Mouse (Mus musculus) G1E (cell line): ENCODE measurements around the gene Vax2.

ENCODE experiments used
- CTCF ChIP-seq: IDR thresholded peaks from 2 replicates; pipeline ENCODE4 v1.5.1; 2012; ENCODE audit warnings: low read depth, low read length, inconsistent platforms, mixed read lengths
- GATA1 ChIP-seq: IDR thresholded peaks from 2 replicates; pipeline ENCODE4 v1.6.1; 2012; ENCODE audit warnings: borderline replicate concordance, low read length, inconsistent platforms, mixed read lengths
- GATA2 ChIP-seq: IDR thresholded peaks from 2 replicates; pipeline ENCODE4 v1.6.1; 2012; ENCODE audit warnings: low read depth, low read length, inconsistent platforms, borderline replicate concordance
- POLR2AphosphoS5 ChIP-seq: IDR thresholded peaks from 2 replicates; pipeline ENCODE4 v1.6.1; 2012; ENCODE audit warnings: low read depth, low read length, inconsistent platforms; ENCODE audit not compliant: insufficient replicate concordance
- TAL1 ChIP-seq: conservative IDR thresholded peaks from 2 replicates; pipeline ENCODE4 v1.6.1; 2012; ENCODE audit warnings: low read depth, low read length, inconsistent platforms, mixed read lengths

DNA sequence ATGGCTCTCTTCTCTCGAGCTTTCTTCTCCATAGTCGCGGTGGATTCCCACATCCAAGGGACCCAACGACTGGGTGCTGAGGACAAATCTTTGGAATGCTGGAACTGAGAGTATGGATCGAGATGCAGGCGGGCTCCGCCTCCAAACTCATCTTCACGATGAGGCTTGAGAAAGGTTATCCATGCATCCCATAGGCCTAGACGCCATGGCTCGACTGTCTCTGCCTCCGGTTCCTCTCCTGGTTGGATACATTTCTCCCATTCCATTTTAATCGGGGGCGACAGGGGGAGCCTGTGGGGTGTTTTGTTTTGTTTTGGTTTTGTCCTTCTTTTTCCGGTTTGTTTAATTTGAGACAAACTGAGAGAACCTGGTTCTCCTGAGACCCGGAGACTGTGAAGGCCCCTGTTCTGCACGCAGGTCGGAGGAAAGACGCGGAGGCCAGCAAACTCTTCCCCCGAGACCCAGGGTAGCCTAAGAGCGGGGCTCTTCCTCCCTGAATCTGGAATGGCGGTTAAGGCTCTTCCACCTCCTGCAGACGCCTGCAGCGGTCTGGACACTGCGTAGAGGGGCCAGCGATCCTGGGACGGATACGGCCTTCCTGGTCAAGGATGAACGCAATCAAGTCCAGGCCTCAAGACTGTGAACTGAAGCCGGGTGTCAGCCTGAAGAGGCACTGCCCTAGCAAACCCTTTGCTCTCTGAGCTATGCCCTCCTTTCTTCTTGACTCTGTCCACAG is 4.6 kb downstream of the Vax2 start:
- TF ChIP-seq CTCF (no peak), GATA1 (no peak), TAL1 (no peak), POLR2AphosphoS5 (no peak), GATA2 (no peak)
